Mouse (Mus musculus): ENCODE measurements around the gene Pex16. TPM values are rescaled to one million over a fixed set of nuclear protein-coding genes. Genes with fewer than 3 reads are reported as not detected.

Gene Pex16
- total RNA-seq (2021), result 10 to 100 TPM; 17.2 to 22.1 TPM
- long read RNA-seq, experiment 1, transcript Pex16-201 (11 exons, 1,392 nt), result major isoform, 26 of 29 reads
- long read RNA-seq, experiment 1, partial matches to known transcripts, result 1 of 29 reads
- long read RNA-seq, experiment 1, other reads (novel, unspliced or antisense), result 2 of 29 reads
- long read RNA-seq, experiment 2, transcript Pex16-201 (11 exons, 1,392 nt), result major isoform, 21 of 26 reads
- long read RNA-seq, experiment 2, partial matches to known transcripts, result 0 of 26 reads
- long read RNA-seq, experiment 2, other reads (novel, unspliced or antisense), result 2 of 26 reads

GRCm38 (mm10) chr2:92374514-92374913 lies at the start of gene Pex16, which contains the start of gene Large2:
Gene Pex16, plus strand, starts transcription at chr2:92374676.
Gene Large2, minus strand, starts transcription at chr2:92374869.
- intact Hi-C loops (cut with DNase I; ENCODE audit: low total_unique reads), result loop anchor here (5.0 kb wide), 1 partner anchor 63 kb away; no protein-coding TSS in a partner anchor
- no peak for DNase-seq

GRCm38 (mm10) chr2:92325676-92326075 lies 48.8 kb upstream of the Pex16 start:
- no peak for DNase-seq
- intact Hi-C loops (cut with DNase I; ENCODE audit: low total_unique reads), result loop anchor here (10.0 kb wide), 1 partner anchor 331 kb away; no protein-coding TSS in a partner anchor

- intact Hi-C loops (cut with DNase I; ENCODE audit: low total_unique reads), result loop anchor here (10.0 kb wide), 1 partner anchor 331 kb away; no protein-coding TSS in a partner anchor
- no peak for DNase-seq
These were observed 48.3 kb upstream of the Pex16 start for GRCm38 (mm10) chr2:92326221-92326620.

- DNase-seq, result no peak
- intact Hi-C loops (cut with DNase I; ENCODE audit: low total_unique reads), result loop anchor here (10.0 kb wide), 1 partner anchor 333 kb away; no protein-coding TSS in a partner anchor
These were observed 46.9 kb upstream of the Pex16 start for GRCm38 (mm10) chr2:92327601-92328000.

- intact Hi-C loops (cut with DNase I; ENCODE audit: low total_unique reads), result loop anchor here (10.0 kb wide), 1 partner anchor 333 kb away; no protein-coding TSS in a partner anchor
- DNase-seq, result no peak
These were observed 46.3 kb upstream of the Pex16 start for GRCm38 (mm10) chr2:92328206-92328605.

- intact Hi-C loops (cut with DNase I; ENCODE audit: low total_unique reads), result no loop called here
These were observed 43.6 kb upstream of the Pex16 start for GRCm38 (mm10) chr2:92330840-92331239.

GRCm38 (mm10) chr2:92331410-92331809 lies 43.1 kb upstream of the Pex16 start:
- intact Hi-C loops (cut with DNase I; ENCODE audit: low total_unique reads), result no loop called here
- peak; percentile 15 for DNase-seq

More at GRCm38 (mm10) chr2:92330840-92331239, 43.6 kb upstream of the Pex16 start:
- DNase-seq, result peak; percentile 13

- intact Hi-C loops (cut with DNase I; ENCODE audit: low total_unique reads), result no loop called here
These were observed 42.6 kb upstream of the Pex16 start for GRCm38 (mm10) chr2:92331871-92332270.

GRCm38 (mm10) chr2:92342418-92342817 lies 32.1 kb upstream of the Pex16 start:
- intact Hi-C loops (cut with DNase I; ENCODE audit: low total_unique reads), result no loop called here
- no peak for DNase-seq

More at GRCm38 (mm10) chr2:92331871-92332270, 42.6 kb upstream of the Pex16 start:
- DNase-seq, result no peak

GRCm38 (mm10) chr2:92347191-92347590 lies 27.3 kb upstream of the Pex16 start:
- intact Hi-C loops (cut with DNase I; ENCODE audit: low total_unique reads), result no loop called here

GRCm38 (mm10) chr2:92349589-92350425 lies 24.7 kb upstream of the Pex16 start:
- intact Hi-C loops (cut with DNase I; ENCODE audit: low total_unique reads), result no loop called here
- no peak for DNase-seq

More at GRCm38 (mm10) chr2:92347191-92347590, 27.3 kb upstream of the Pex16 start:
- no peak for DNase-seq

- DNase-seq, result no peak
- intact Hi-C loops (cut with DNase I; ENCODE audit: low total_unique reads), result no loop called here
These were observed 23.8 kb upstream of the Pex16 start for GRCm38 (mm10) chr2:92350686-92351085.

- DNase-seq, result no peak
- intact Hi-C loops (cut with DNase I; ENCODE audit: low total_unique reads), result no loop called here
These were observed 21.1 kb upstream of the Pex16 start for GRCm38 (mm10) chr2:92353402-92353801.

- intact Hi-C loops (cut with DNase I; ENCODE audit: low total_unique reads), result no loop called here
- DNase-seq, result no peak
These were observed 20.3 kb upstream of the Pex16 start for GRCm38 (mm10) chr2:92354224-92354623.

- no peak for DNase-seq
- intact Hi-C loops (cut with DNase I; ENCODE audit: low total_unique reads), result no loop called here
These were observed 15.2 kb upstream of the Pex16 start for GRCm38 (mm10) chr2:92359301-92359700.

GRCm38 (mm10) chr2:92360186-92360823 lies 14.2 kb upstream of the Pex16 start:
- no peak for DNase-seq
- intact Hi-C loops (cut with DNase I; ENCODE audit: low total_unique reads), result no loop called here

GRCm38 (mm10) chr2:92360893-92361292 lies 13.6 kb upstream of the Pex16 start:
- intact Hi-C loops (cut with DNase I; ENCODE audit: low total_unique reads), result no loop called here
- no peak for DNase-seq

GRCm38 (mm10) chr2:92361795-92362194 lies 12.7 kb upstream of the Pex16 start:
- intact Hi-C loops (cut with DNase I; ENCODE audit: low total_unique reads), result no loop called here

GRCm38 (mm10) chr2:92362571-92363228 lies 11.8 kb upstream of the Pex16 start:
- intact Hi-C loops (cut with DNase I; ENCODE audit: low total_unique reads), result no loop called here
- DNase-seq, result no peak

More at GRCm38 (mm10) chr2:92361795-92362194, 12.7 kb upstream of the Pex16 start:
- DNase-seq, result no peak

Measured in gastrocnemius, postnatal 14 days (tissue).